Mouse (Mus musculus) granulocyte monocyte progenitor cell, adult 5-6 weeks (primary cell): ENCODE results near the gene Rnf4. TPM values are rescaled to one million over a fixed set of nuclear protein-coding genes. Genes with fewer than 3 reads are reported as not detected.

ENCODE experiments used
- ATAC-seq: replicated peaks from 2 replicates; pipeline ENCODE4 v1.8.0; 2016; ENCODE audit warnings: mild to moderate bottlenecking, moderate TSS enrichment, inconsistent platforms; ENCODE audit not compliant: poor library complexity, severe bottlenecking
- total RNA-seq, 2 experiments: library from RNA; stranded (forward) in 1 of 2; stranded (reverse) in 1 of 2; fragments of 200-712, 200-1000 nt in 1 of 2; fragments of >200 nt in 1 of 2; fragmentation: Nextera tagmentation in 1 of 2; gene quantifications; 2 replicates each; pipeline ENCODE4 v1.2.3; 2014 to 2017

Gene Rnf4
- total RNA-seq, 2 experiments from 2014 or later, result 114 to 117 TPM

GRCm38 (mm10) chr5:34335539-34336096, 471 bp upstream of the Rnf4 start:
- no peak for ATAC-seq

DNA sequence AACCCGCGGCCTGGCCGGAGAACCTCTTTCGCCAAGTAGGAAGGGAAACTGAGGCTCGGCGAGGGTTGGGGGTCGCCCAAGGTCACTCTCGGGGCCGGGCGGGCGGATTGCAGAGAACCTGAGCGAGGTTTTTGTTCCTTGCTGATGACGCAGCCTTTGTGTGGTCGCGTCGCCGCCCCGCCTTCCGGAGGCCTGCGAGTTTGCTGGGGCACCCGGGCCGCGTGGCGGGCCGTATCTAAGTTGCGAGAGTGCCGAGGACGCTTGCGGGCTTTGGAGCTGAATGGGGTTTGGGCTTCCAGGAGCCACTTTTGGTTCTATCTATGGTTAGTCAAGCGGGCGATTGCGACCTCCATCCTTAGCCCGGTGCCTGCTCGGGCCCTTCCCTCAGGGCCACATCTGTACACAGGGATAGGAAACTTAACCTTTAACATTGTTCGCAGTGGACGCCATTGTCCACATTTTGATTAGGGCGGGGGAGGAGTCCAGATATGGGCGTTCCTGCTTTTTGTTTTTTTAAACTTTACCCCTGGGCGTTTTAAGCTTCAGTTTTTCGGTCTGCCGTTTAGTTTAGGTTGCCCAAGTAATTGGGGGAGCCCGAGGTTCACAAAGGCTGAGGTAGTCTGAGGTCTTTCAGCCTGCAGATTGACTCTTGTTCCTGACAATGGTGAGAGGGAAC, 824 bp downstream of the Rnf4 start:
- ATAC-seq, result peak; percentile 61

GRCm38 (mm10) chr5:34340246-34340645, 4.2 kb downstream of the Rnf4 start:
- ATAC-seq, result no peak

GRCm38 (mm10) chr5:34352084-34352631, 16.1 kb downstream of the Rnf4 start:
- no peak for ATAC-seq

DNA sequence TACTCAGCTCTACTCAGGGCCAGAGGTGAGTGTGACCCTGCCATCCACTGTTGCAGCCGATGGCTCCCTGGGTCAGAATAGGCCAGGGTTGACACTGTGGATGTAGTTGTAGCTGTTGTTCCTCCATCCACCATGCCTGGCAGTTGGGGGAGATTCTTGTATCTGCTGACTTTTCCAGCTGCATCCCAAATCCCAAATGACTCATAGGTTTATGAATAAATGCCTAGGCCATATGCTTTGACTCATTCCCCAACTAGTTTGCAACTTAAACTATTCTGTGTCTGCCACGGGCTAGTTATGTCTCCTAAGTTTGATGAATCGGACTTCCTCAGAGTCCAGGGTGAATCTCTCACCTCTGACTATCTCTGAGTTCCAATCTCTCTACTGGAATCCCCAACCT, 24.2 kb downstream of the Rnf4 start:
- ATAC-seq, result no peak

DNA sequence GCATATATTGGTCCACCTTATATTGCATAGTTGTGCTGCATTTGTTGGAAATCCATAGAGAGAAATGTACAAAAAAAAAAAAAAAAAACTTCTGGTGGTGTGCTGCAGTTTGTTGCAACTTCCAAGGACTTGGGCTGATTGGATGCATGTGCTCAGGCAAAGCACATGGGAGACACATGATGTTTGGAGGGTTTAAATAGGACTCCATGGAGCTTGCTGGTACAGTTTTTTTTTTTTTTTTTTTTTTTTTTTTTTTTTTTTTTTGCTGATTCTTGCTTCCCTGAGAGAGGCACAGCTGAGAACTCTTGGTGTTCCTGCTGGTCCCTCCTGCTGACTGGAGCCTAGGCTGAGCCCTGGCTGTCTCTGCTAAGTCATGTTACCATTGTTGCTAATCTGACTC, 27.0 kb downstream of the Rnf4 start:
- no peak for ATAC-seq

GRCm38 (mm10) chr5:34368551-34369290, 32.6 kb downstream of the Rnf4 start:
- 0 out of 2 replicates have a peak, but pooled peaks have one; percentile 1 for ATAC-seq

DNA sequence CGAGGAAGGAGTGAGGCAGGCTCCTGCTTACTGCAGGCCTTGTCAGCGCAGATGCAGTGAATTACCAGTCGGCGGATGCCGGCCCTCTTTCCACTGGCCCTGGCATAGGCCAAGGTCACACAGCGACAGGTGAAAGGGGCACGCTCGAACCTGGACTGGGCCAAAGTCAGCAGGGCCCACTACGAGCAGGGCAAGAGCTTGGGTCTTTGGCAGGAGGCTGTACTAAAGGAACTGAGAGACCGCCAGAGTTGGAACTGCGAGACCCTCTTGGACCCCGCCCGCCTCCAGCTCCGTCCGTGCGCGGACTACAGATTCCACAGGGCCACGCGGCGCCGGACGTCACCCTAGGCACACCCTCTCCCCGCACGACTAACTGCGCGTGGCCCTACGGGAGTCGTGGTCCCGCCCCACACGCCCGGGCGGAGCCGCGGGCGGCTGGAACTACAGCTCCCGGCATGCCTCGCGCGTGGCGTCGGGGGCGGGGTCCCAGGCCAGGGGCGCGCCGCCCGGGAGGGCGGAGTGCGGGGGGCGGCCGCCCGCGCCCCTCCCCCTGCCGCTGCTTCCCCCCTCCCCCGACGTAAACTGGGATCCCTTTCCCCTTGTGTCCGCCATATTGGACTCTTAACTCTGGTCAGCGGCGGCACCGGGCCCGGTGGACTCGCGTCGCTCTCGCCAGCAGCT, 33.4 kb downstream of the Rnf4 start, which contains the start of gene Fam193a:
TSS of gene Fam193a (plus strand) at position 593 of the 681 bp plus-strand sequence.
- ATAC-seq, result peak; percentile 96

DNA sequence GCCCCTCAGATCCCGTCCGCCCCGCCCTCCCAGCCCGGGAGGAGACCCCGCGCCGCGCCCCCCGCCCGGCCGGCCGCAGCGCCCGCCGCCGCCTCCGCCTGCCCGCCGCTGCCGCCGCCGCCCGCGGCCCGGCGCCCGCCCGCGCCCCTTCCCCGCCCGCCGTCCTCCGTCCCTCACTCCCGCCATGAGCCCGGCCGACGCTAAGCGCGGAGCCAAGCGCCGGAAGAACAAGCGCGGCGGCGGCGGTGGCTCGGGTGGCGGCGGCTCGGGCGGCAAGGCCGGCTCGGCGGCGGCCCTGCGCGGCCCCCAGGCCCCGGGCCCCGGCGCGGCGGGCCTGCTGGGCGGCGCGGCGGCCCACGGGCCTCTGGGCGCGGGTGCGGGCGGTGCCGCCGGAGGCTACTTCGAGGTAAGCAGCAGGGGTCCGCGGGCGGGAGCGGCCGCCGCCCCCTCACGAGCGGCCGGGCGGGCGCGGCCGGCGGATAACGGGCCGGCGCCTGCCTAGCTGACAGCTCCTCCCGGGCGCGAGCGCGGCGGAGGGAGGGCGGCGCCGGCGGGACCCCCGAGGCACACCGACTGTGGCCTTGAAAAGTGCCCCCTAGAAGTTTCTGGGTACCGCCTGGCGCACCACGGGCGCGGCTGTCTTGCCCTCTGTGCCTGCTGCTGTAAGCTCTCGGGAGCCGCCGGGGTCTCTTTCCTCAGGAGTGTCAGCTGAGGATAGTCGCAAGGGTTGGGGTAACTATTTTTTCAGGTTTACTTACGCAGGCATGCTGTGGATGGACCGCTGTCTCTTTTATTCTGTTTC, 34.1 kb downstream of the Rnf4 start:
- ATAC-seq, result 0 out of 2 replicates have a peak, but pooled peaks have one; percentile 3

DNA sequence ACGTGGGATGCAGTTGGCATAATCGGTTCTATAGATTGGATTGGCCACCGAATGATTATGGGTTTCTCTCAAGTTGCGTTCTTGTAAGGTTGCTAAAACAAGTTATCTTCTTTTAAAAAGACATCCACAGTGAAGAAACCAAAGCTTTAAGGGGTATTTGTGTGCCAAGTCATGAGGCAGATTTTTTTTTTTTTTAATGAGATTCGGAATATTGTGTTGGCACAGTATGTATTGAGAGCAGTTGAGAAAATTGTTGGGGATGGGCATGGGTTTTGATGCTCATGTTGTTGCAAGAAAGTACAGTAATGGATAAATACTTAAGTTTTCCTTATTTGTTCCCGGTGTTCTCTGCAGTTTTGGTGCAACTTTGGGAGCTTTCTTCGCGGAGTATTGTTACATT, 34.8 kb downstream of the Rnf4 start:
- no peak for ATAC-seq

- no peak for ATAC-seq
Observed at GRCm38 (mm10) chr5:34372141-34372540, 36.1 kb downstream of the Rnf4 start.

- ATAC-seq, result no peak
Observed at GRCm38 (mm10) chr5:34372541-34372940, 36.5 kb downstream of the Rnf4 start.

GRCm38 (mm10) chr5:34378787-34379186, 42.7 kb downstream of the Rnf4 start:
- ATAC-seq, result no peak

- no peak for ATAC-seq
Observed at GRCm38 (mm10) chr5:34381700-34382099, 45.6 kb downstream of the Rnf4 start.

- ATAC-seq, result no peak
Observed at GRCm38 (mm10) chr5:34385616-34386015, 49.5 kb downstream of the Rnf4 start.

- ATAC-seq, result no peak
Observed at GRCm38 (mm10) chr5:34386744-34387143, 50.7 kb downstream of the Rnf4 start.

DNA sequence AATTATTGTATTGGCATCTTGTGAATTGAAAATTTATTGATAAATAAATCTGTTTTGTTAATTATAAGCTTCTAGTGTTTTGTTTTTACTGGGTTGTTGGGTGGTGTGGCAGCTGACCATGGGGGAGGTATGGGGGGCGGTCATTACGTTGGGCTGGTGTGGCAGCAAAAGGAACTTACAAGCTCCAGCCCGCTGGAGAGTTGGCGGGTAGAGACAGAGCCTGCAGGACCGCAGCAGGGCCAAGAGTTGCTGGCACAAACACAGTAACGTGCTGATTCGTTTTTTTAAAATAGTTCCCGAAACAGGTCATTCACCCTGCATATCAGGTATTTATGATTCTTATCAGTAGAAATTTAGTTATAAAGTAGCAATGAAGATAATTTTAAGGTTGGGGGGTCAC, 57.2 kb downstream of the Rnf4 start:
- no peak for ATAC-seq

DNA sequence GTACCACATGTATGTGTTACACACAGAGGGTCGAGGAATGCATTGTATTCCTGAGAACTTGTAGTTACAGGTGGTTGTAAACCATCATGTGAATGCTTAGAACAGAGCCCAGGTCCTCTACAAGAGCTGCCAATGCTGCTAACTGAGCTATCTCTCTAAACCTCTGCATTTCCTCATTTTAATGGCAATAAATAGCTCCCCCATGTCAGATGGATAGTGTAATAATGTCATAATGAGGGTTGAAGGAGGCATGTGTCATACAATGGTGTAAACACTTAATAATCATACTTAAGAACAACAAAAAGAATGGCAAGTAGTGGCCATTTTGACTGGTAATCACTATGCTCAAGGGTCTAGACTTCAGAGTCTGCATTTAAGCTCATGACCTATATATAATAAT, 59.3 kb downstream of the Rnf4 start:
- no peak for ATAC-seq

DNA sequence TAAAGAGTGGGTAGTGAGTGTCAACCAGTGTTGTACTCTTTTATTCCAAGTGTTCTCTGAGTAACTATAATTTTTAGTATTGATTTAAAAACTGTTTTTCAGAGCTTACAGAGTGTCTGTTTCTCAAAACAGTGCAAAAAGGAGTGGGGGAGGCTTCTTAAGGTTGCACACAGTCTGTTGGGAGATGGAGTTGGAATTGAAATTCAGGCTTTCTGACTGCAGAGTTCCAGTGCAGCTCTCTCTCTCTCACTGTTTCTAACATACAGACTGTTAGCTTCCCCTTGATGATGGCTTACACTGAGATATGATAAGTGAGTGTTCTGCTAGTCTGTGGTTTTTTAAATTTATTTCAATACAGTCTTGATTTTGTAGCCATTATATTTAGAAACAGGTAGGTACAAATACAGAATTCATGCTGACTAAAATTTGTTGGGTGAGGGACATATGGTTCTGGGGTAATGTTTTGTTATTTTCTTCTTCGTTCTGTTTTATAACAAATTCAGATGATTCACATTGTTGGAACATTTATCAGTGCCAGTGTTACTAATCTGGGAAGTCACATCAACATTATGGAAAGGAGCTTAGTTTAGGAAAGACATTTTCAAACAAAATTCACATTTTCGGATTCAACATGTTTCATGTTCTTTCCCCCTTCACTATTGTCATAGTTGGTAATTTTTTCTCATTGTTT, 59.9 kb downstream of the Rnf4 start:
- ATAC-seq, result no peak
